Mouse (Mus musculus): ENCODE results near the gene Tmprss7. TPM values are rescaled to one million over a fixed set of nuclear protein-coding genes. Genes with fewer than 3 reads are reported as not detected.

Tmprss7 gene
- polyA plus RNA-seq, 1 experiment, result 0.88 TPM

- H3K36me3 ChIP-seq (ENCODE audit: control insufficient read depth, insufficient read depth, low read length), result no peaks in the 10 kb centered on the region
- H3K4me1 ChIP-seq (ENCODE audit: control insufficient read depth, insufficient read depth, low read length), result peaks cover 7% of the 10 kb centered on the region
- TF ChIP-seq POLR2A (IDR thresholded peaks at IDR 0.05; ENCODE audit: control insufficient read depth, low read depth, low read length), result no peak
- H3K27me3 ChIP-seq (ENCODE audit: control insufficient read depth, insufficient read depth, low read length), result no peaks in the 10 kb centered on the region; the same call in 1 of the 2 replicates
- H3K4me3 ChIP-seq (ENCODE audit: control insufficient read depth, low read depth, low read length), result no peak overlapping the region
- H3K27ac ChIP-seq (ENCODE audit: control insufficient read depth, insufficient read depth, low read depth, low read length), result no peak overlapping the region
Observed at GRCm38 (mm10) chr16:45723172-45723901, 29.9 kb upstream of the Tmprss7 start.

DNA sequence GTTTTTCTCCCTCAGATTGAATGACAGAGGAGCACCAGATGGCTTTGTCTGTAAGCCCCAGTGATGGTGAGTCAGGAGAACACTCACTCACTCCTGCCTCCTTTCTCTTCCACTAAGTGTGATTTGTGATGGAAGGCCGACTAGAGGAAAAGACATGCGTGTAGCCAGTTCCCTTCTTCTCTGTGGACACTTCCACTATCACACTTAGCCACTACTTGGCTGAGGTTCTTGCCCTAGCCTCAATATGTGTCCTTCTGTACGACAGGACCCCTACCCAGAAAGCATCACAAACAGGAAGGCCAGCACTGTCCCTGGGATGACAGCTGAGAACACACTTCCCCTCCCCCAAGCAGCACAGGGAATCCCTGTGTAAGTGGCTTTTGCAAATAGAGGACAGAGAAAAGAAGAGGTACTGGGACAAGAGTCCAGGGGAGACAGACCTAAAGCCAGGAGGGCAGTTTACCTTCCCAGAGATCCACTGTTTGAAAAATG, 29.0 kb upstream of the Tmprss7 start:
- Histone ChIP-seq H3K4me3 (ENCODE audit: control insufficient read depth, low read depth, low read length) (no peak overlapping the region), H3K4me1 (ENCODE audit: control insufficient read depth, insufficient read depth, low read length) (peaks cover 7% of the 10 kb centered on the region), H3K27me3 (ENCODE audit: control insufficient read depth, insufficient read depth, low read length) (no peaks in the 10 kb centered on the region; the same call in 1 of the 2 replicates), H3K36me3 (ENCODE audit: control insufficient read depth, insufficient read depth, low read length) (no peaks in the 10 kb centered on the region), H3K27ac (ENCODE audit: control insufficient read depth, insufficient read depth, low read depth, low read length) (no peak overlapping the region)
- no peak for TF ChIP-seq POLR2A (IDR thresholded peaks at IDR 0.05; ENCODE audit: control insufficient read depth, low read depth, low read length)
- TF ChIP-seq CTCF (IDR thresholded peaks at IDR 0.05; ENCODE audit: control insufficient read depth, insufficient read depth, insufficient replicate concordance, low read depth, low read length), result no peak

GRCm38 (mm10) chr16:45720022-45720630, 26.7 kb upstream of the Tmprss7 start:
- no peak overlapping the region for H3K27ac ChIP-seq (ENCODE audit: control insufficient read depth, insufficient read depth, low read depth, low read length)
- H3K27me3 ChIP-seq (ENCODE audit: control insufficient read depth, insufficient read depth, low read length), result no peaks in the 10 kb centered on the region; the same call in 1 of the 2 replicates
- H3K4me3 ChIP-seq (ENCODE audit: control insufficient read depth, low read depth, low read length), result no peak overlapping the region
- H3K36me3 ChIP-seq (ENCODE audit: control insufficient read depth, insufficient read depth, low read length), result no peaks in the 10 kb centered on the region
- peaks cover 7% of the 10 kb centered on the region for H3K4me1 ChIP-seq (ENCODE audit: control insufficient read depth, insufficient read depth, low read length)
- no peak for TF ChIP-seq POLR2A (IDR thresholded peaks at IDR 0.05; ENCODE audit: control insufficient read depth, low read depth, low read length)
- no peak for TF ChIP-seq CTCF (IDR thresholded peaks at IDR 0.05; ENCODE audit: control insufficient read depth, insufficient read depth, insufficient replicate concordance, low read depth, low read length)

DNA sequence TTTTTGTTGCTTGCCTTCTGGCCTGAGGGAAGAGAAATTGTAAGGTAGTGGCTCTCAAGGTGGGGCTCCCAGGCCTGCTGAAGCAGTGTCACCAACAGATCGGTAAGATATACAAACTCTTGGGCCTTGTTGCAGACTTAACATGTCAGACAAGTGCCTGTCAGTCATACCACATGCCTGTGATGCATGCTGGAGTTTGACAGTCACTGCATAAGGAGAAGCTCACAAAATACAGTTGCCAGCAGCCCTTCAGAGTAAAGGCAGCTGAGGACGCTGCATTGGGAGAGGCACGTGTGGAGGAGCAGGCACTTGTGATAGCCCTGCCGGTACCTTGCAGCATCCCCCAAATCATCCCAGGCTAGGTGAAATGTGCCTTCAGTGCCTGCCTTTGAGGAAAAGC, 24.8 kb upstream of the Tmprss7 start:
- Histone ChIP-seq H3K27ac (ENCODE audit: control insufficient read depth, insufficient read depth, low read depth, low read length) (no peak overlapping the region), H3K36me3 (ENCODE audit: control insufficient read depth, insufficient read depth, low read length) (no peaks in the 10 kb centered on the region), H3K4me1 (ENCODE audit: control insufficient read depth, insufficient read depth, low read length) (no peaks in the 10 kb centered on the region), H3K4me3 (ENCODE audit: control insufficient read depth, low read depth, low read length) (no peak overlapping the region), H3K27me3 (ENCODE audit: control insufficient read depth, insufficient read depth, low read length) (no peaks in the 10 kb centered on the region)
- TF ChIP-seq POLR2A (IDR thresholded peaks at IDR 0.05; ENCODE audit: control insufficient read depth, low read depth, low read length) (no peak), CTCF (IDR thresholded peaks at IDR 0.05; ENCODE audit: control insufficient read depth, insufficient read depth, insufficient replicate concordance, low read depth, low read length) (no peak)

DNA sequence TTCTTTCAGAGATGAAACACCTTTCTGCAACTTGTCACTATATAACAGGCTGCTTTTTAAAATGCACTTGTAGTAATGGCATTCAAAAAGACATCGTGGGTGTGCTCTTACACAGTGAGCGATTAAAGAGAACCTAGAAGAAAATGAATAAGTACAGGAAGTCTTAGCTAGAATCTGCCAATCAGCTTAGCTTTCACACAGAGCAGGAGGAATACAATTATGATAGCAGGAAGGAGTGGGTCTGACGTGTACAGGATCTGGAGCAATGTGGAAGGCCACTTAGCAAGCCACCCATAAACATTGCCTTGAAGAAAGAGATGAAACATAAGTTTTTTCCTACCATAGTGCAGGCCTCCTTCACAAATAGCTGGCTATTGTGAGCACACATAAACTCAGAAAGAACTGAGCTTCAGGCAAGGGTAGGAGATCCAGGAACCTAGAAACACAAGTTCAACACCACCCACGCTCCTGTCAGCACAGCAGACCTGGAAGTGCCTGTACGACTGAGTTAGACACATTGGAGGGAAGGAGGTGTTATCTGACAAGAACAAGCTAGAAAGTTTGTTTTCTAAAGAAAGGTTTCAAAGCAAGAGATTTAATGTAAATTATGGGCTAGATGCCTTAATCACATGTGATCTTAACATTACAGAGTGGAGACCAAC, 21.2 kb upstream of the Tmprss7 start:
- Histone ChIP-seq H3K4me1 (ENCODE audit: control insufficient read depth, insufficient read depth, low read length) (no peaks in the 10 kb centered on the region), H3K27ac (ENCODE audit: control insufficient read depth, insufficient read depth, low read depth, low read length) (no peak overlapping the region), H3K27me3 (ENCODE audit: control insufficient read depth, insufficient read depth, low read length) (no peaks in the 10 kb centered on the region), H3K4me3 (ENCODE audit: control insufficient read depth, low read depth, low read length) (no peak overlapping the region), H3K36me3 (ENCODE audit: control insufficient read depth, insufficient read depth, low read length) (no peaks in the 10 kb centered on the region)
- TF ChIP-seq CTCF (IDR thresholded peaks at IDR 0.05; ENCODE audit: control insufficient read depth, insufficient read depth, insufficient replicate concordance, low read depth, low read length) (no peak), POLR2A (IDR thresholded peaks at IDR 0.05; ENCODE audit: control insufficient read depth, low read depth, low read length) (no peak)

GRCm38 (mm10) chr16:45713878-45714277, 20.4 kb upstream of the Tmprss7 start:
- Histone ChIP-seq H3K27me3 (ENCODE audit: control insufficient read depth, insufficient read depth, low read length) (no peaks in the 10 kb centered on the region), H3K36me3 (ENCODE audit: control insufficient read depth, insufficient read depth, low read length) (no peaks in the 10 kb centered on the region), H3K27ac (ENCODE audit: control insufficient read depth, insufficient read depth, low read depth, low read length) (no peak overlapping the region), H3K4me3 (ENCODE audit: control insufficient read depth, low read depth, low read length) (no peak overlapping the region; the same call in 1 of the 2 replicates), H3K4me1 (ENCODE audit: control insufficient read depth, insufficient read depth, low read length) (no peaks in the 10 kb centered on the region)
- TF ChIP-seq CTCF (IDR thresholded peaks at IDR 0.05; ENCODE audit: control insufficient read depth, insufficient read depth, insufficient replicate concordance, low read depth, low read length) (no peak), POLR2A (IDR thresholded peaks at IDR 0.05; ENCODE audit: control insufficient read depth, low read depth, low read length) (no peak)

DNA sequence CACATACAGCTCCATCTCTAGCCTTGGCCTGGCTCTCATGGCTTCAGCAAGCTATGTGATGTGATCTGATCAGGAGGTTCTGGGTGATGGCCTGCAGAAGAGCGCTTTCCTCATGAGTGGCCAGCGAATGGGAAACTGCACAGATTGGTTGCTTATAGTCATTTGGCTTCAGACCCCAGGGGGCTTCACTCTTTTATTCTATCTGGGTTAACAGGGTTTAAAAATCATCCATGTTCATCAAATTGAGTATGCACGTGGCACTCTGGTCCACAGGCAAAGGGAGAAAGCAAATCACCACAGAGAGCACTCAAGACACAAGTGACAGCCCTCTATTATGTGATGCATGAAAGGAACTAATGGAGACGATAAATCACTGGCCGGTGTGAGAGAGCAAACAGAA, 19.8 kb upstream of the Tmprss7 start:
- H3K27me3 ChIP-seq (ENCODE audit: control insufficient read depth, insufficient read depth, low read length), result no peaks in the 10 kb centered on the region
- H3K4me3 ChIP-seq (ENCODE audit: control insufficient read depth, low read depth, low read length), result no peak overlapping the region
- no peak overlapping the region for H3K27ac ChIP-seq (ENCODE audit: control insufficient read depth, insufficient read depth, low read depth, low read length)
- TF ChIP-seq CTCF (IDR thresholded peaks at IDR 0.05; ENCODE audit: control insufficient read depth, insufficient read depth, insufficient replicate concordance, low read depth, low read length), result no peak
- no peaks in the 10 kb centered on the region for H3K4me1 ChIP-seq (ENCODE audit: control insufficient read depth, insufficient read depth, low read length)
- H3K36me3 ChIP-seq (ENCODE audit: control insufficient read depth, insufficient read depth, low read length), result no peaks in the 10 kb centered on the region

All from testis, adult 2 months (tissue).